Mouse (Mus musculus) mesoderm, embryonic 11.5 days (tissue): Measurements from ENCODE around the gene Ranbp6.

ENCODE experiments used
- DNase-seq: peaks from one replicate; pipeline ENCODE4 v3.0.0-alpha.2; 2012; ENCODE audit warnings: low read depth, low spot score

The Ranbp6 gene

DNA sequence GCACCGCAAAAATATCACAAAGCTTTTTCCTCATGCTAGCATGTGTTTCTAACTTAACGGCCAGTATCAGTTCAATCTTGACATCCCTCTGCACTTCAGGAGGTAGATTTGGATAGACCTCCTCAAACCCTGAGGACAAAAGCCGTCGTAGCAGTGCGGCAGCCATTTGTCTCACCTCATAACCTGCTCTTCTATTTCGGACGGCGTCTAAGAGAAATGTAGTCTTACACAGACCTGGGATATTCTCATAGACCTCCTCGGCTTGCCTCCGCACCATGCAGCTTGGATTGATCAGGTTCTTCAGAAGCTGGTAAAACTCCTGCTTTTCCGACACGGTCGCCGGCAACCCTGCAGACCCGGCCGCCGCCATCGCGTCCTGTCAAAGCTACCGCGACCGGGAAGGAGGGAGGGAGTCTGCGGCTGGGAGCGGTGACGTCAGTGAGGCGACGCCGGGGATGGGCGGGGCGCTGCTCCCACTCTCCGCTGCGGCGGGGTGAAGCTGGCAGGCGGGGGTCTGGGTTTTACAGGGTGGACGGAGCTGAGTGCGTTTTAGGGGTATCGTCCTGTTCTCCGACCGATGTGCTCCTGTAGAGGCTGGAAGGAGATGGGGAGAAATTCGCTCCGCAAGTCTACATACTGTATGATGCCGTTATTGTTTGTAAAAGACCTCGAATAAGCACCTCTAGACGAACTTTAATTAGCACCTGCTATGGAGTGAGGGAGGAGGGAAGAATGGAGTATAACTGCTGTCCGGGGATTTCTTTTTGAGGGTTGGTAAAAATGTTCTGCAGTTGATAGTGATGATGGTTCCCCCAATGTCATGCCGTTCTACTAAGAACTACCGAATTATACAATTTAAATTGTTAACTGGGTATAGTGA lies at the start of gene Ranbp6:
Ranbp6 (minus strand) TSS at position 394 of the 880 bp plus-strand sequence.
- peak; percentile 86 for DNase-seq

DNA sequence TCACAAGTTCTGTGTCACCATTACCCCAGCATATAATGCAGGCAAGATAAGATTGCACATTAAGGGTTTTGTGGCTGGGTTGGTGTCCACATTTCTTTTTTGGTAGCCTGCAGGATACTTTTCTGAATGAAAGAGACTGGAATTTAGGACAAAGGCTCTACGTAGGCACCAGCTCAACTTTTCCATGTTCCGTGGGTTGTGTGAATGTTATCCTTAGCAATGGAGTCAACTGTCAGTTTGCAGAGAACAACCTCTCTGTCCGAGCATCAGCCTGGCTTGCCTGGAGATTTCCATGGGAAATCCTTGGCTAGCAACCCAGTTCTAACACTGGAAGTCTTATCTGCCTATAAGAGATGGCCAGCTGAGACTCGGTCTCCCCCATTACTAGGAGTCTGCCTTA lies 48.0 kb upstream of the Ranbp6 start:
- no peak for DNase-seq

DNA sequence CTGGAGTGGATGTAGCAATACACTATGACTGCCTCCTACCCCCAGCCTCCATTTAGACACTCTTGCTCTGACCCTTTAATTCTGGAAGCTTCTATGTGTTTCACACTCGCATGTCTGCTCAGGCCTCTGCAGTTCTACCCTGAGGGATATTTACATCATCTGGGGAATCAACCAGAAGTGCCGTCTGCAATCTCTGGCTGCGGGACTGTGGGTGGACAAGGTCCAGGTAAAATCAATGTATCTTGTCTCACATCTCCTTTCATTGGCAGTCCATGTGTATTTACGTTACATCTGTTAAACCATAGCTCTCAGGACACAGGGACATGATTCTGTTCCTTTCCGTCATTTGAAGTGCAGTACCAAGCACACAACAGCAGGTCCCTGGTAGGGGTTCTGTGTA lies 44.5 kb upstream of the Ranbp6 start:
- DNase-seq, result no peak

DNA sequence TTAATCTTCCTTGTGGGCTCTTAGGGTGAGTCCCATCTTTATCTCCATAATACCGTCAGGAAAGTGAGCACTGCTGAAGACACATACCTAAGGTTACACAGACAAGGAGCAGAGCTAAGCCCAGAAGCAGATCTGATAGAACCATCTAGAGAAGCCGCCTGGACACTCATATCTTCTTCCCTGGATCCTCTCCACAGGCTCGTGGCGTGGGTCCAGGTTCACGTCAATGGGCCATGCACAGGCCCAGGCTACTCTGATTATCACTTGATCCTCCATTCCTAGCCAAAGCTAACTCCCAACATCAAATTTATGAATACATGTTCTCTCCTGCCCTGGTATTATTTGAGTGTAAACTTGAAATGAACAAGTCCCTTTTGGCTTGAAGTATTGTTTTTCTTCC lies 40.9 kb upstream of the Ranbp6 start:
- no peak for DNase-seq

- DNase-seq, result no peak
These were observed 38.4 kb upstream of the Ranbp6 start for GRCm38 (mm10) chr19:29851036-29851690.

- DNase-seq, result no peak
These were observed 37.3 kb upstream of the Ranbp6 start for GRCm38 (mm10) chr19:29849924-29850551.

- no peak for DNase-seq
These were observed 31.4 kb upstream of the Ranbp6 start for GRCm38 (mm10) chr19:29844036-29844661.

DNA sequence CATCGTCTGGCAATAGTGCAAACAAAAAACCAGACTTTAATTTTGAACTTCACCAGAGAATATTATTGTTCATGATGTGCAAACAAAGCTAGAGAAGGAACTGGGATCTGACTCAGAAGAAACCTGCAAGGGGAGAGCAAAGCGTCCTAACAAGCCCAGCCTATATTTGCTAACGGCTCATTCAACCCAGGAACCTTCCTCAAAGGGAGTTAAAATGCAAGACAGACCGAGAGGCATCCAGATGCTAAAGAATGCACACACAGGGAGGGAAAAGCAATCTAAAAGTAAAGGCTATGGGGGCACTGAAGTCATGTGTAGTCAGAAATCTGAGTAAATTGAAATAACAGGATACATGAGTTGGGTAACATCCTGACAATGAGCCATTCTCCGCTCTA lies 30.9 kb upstream of the Ranbp6 start:
- DNase-seq, result no peak

DNA sequence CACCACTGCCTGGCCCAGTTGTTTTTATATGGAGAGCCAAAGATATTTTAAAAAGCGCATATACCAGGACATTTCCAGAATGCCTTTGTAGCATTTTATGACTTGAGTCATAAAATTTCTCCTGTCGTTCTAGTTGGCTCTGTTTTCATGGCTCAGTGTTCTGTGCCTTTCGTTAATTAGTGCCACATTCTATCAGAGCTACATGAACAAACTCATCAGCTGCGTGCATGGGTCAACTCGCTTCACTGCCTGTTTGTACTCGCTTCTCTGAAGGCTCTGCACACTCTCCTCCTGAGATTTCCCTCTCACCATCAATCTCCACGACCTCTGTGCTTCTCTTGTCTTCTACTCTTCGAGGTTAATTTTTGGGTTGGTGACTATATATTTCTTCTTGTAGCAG lies 30.2 kb upstream of the Ranbp6 start:
- no peak for DNase-seq

GRCm38 (mm10) chr19:29840642-29841041 lies 27.9 kb upstream of the Ranbp6 start:
- DNase-seq, result no peak

GRCm38 (mm10) chr19:29838636-29839135 lies 25.9 kb upstream of the Ranbp6 start:
- DNase-seq, result no peak

- no peak for DNase-seq
These were observed 25.4 kb upstream of the Ranbp6 start for GRCm38 (mm10) chr19:29838171-29838570.

GRCm38 (mm10) chr19:29835364-29836034 lies 22.7 kb upstream of the Ranbp6 start:
- DNase-seq, result no peak

DNA sequence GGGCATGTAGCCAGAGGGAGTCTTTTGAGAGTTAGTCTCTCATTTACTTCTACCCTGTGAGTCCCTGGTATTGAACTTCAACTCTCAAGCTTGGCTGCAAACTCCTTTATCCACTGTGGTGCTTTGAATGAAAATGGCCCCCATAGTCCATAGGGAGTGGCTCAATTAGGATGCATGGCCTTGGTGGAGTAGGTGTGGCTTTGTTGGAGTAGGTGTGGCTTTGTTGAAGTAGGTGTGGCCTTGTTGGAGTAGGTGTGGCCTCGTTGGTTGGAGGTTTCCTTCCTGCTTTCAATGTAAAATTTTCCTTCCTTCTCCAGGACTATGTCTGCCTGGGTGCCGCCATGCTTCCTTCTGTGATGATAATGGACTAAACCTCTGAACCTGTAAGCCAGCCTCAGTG lies 18.1 kb upstream of the Ranbp6 start:
- DNase-seq, result no peak

DNA sequence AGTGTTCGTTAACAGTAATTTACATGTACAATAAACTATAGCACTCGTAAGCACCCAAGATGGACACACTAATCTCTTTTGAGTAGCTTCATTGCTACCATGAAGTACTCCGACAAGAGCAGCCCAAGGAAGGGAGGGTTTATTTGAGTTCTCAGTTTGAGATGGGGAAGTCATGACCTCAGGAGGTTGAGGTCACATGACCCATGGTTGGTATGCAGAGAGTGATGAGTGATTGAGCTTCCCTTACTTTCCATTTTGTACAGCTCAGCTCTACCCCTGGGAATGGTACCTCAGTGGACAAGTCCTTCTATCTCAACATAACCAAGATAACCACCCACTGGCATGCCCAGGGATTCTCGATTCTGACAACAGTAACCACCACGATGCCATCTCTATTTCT lies 15.8 kb upstream of the Ranbp6 start:
- DNase-seq, result no peak

DNA sequence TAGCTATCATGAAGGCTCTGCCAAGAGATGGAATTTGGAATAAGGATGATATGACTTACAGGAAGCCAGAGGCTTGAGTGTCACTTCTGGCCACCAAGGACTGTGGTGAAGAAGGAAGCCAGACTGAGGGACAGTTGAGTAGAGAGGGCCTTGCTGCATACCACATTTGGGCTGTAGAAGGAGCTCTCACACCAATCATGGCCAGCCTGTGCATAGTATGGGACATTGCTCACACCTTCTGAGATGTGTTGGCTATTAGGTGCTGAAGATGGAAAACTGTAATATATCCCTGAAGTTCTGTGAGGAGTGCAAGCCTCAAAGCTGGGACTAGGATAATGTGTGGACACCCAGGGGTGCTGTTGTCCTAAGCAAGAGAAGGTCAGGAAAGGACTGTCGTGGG lies 13.9 kb upstream of the Ranbp6 start:
- no peak for DNase-seq

DNA sequence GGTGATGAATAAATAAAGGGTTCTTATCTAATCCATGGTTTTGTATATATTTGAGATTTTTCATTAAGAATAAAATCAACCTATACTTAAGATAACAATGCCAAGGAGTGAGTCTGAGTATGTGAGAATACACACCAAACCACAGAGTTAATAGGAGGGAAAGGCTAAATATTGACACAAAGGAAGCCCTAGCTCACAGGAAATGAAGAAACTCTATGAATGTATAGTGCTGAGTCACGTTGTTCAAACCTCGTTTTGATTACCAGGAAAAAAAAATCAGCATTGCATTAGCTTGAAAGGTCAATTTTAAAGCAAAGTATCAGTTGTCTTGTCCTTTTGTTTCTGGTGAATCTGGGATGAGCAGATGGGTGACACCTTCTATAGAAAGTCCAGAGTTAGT lies 12.2 kb upstream of the Ranbp6 start:
- no peak for DNase-seq

GRCm38 (mm10) chr19:29824034-29824700 lies 11.4 kb upstream of the Ranbp6 start:
- peak; percentile 60 for DNase-seq

- no peak for DNase-seq
These were observed 10.8 kb upstream of the Ranbp6 start for GRCm38 (mm10) chr19:29823456-29824010.

GRCm38 (mm10) chr19:29820966-29821365 lies 8.2 kb upstream of the Ranbp6 start:
- DNase-seq, result peak; percentile 68

DNA sequence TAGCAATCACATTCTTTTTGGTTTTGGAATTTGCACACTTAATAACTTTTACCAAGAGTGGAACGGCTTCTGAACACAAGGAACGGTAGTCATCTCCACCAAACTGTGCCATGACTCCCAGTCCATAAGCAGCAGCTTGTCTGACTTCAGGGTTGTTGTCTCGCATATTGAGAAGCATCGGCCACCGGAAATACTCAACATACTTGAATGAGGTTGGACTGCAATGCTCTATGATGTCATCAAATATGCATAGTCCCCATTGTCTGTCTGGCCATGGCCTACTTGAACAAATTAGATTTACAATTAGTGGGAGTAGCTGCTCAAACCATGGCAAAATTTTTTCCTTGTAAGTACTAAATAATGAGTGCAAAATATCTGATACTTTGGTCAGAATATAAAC lies 2.8 kb downstream of the Ranbp6 start:
- DNase-seq, result no peak
